Mouse (Mus musculus) liver, embryonic 14.5 days (tissue): Measurements from ENCODE around the gene Rtn2. TPM values are rescaled to one million over a fixed set of nuclear protein-coding genes. Genes with fewer than 3 reads are reported as not detected.

Experiments
- ATAC-seq: fragments of 200-750 bp; cut with Nextera tagmentation; 2 replicates; pipeline ENCODE4 v1.8.0; 2017; ENCODE audit warnings: moderate number of reproducible peaks, mild to moderate bottlenecking, moderate library complexity; ENCODE audit not compliant: insufficient read depth
- DNase-seq, 3 experiments: peaks; one replicate each; pipeline ENCODE4 v3.0.0-alpha.2; 2012 to 2013; ENCODE audit warnings: low read depth in 3 of 3, low spot score in 3 of 3
- H3K27ac ChIP-seq: fragments of 300-500 bp; sonication (generic); 2 replicates; pipeline ENCODE4 v1.5.1; 2014; ENCODE audit warnings: moderate library complexity, mild to moderate bottlenecking, control low read depth, inconsistent platforms
- H3K27me3 ChIP-seq: fragments of 300-500 bp; sonication (generic); 2 replicates; pipeline ENCODE4 v1.6.1; 2014; ENCODE audit warnings: mild to moderate bottlenecking, low read length, moderate library complexity; ENCODE audit not compliant: control insufficient read depth, insufficient read depth
- H3K36me3 ChIP-seq: fragments of 300-500 bp; sonication (generic); replicated peaks from 2 replicates; pipeline ENCODE4 v1.6.1; 2014; ENCODE audit warnings: low read depth; ENCODE audit not compliant: control insufficient read depth, insufficient read depth
- H3K4me1 ChIP-seq, 2 experiments: fragments of 200-500 bp in 1 of 2; fragments of 300-500 bp in 1 of 2; sonication (generic) in 1 of 2; replicated peaks; 2 replicates each; pipeline ENCODE4 v1.6.1; 2012 to 2014; ENCODE audit warnings: antibody characterized with exemption in 1 of 2, inconsistent platforms in 1 of 2, low read length in 1 of 2; ENCODE audit not compliant: control insufficient read depth in 2 of 2, insufficient read depth in 2 of 2
- H3K4me2 ChIP-seq: fragments of 300-500 bp; sonication (generic); 2 replicates; pipeline ENCODE4 v1.6.1; 2014; ENCODE audit warnings: low read depth, mild to moderate bottlenecking, control low read depth, moderate library complexity
- H3K4me3 ChIP-seq, 2 experiments: fragments of 200-500 bp in 1 of 2; fragments of 300-500 bp in 1 of 2; sonication (generic) in 1 of 2; 2 replicates each; pipeline ENCODE4 v1.5.1; 2012 to 2014; ENCODE audit warnings: low read depth in 2 of 2, low read length in 2 of 2, mild to moderate bottlenecking in 2 of 2, control low read depth in 1 of 2, inconsistent platforms in 1 of 2, moderate library complexity in 1 of 2; ENCODE audit not compliant: insufficient read depth in 1 of 2
- H3K9ac ChIP-seq: fragments of 300-500 bp; sonication (generic); replicated peaks from 2 replicates; pipeline ENCODE4 v1.6.1; 2014; ENCODE audit warnings: mild to moderate bottlenecking, control low read depth, moderate library complexity
- H3K9me3 ChIP-seq: fragments of 300-500 bp; sonication (generic); 2 replicates; pipeline ENCODE4 v1.6.1; 2016; ENCODE audit warnings: low read length, mixed read lengths; ENCODE audit not compliant: control insufficient read depth
- CTCF ChIP-seq: IDR thresholded peaks from 2 replicates; pipeline ENCODE4 v1.5.1; 2016; ENCODE audit warnings: antibody characterized with exemption, low read depth, control low read depth
- EP300 ChIP-seq: IDR thresholded peaks from 2 replicates; pipeline ENCODE4 v1.6.1; 2016; ENCODE audit warnings: antibody characterized with exemption, low read depth
- WGBS: fragments of 180-500 bp; shearing (Covaris S2); extraction: QIAGEN DNeasy Blood & Tissue Kit; methylation state at CpG from one replicate; pipeline ENCODE4 v1.1.7; 2014; ENCODE audit not compliant: insufficient replicate concordance; 5-methylcytosine and 5-hydroxymethylcytosine counted together
- polyA plus RNA-seq, 2 experiments: library from polyadenylated mRNA; depleted of rRNA in 1 of 2; stranded (reverse) in 1 of 2; unstranded in 1 of 2; fragments of >200 nt; fragmentation: Nextera tagmentation in 1 of 2; extraction: Ambion mirVana in 1 of 2; gene quantifications; 2 replicates each; pipeline versions ENCODE4 v1.2.1 to v1.2.3; 2012 to 2014

Rtn2 gene
- polyA plus RNA-seq, 2 experiments, result 2.6 to 2.9 TPM

DNA sequence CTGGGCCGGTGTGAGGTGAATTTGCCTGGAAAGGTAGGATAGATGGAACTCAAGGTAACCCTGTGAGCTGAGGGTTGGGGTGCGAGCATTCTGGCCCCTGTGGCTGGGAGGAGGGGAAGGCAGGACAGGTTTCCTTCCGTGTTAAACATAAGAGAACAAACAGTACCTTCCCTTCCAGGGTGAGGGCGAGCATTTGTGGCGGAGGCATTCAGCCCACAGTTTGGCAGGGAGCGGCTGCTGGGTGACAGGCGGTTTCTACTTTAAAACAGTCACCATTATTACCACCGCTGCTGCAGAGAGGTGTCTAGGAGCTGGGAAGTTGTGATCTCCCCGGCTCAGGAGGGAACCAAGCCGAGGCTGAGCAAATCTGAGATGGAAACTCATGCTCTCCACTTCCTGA lies 54.7 kb downstream of the Rtn2 start:
- H3K9ac ChIP-seq, result no peak overlapping the region
- no peak overlapping the region for H3K4me2 ChIP-seq
- H3K4me1 ChIP-seq, result peaks cover 3% of the 10 kb centered on the region in 2 experiments; a peak in 2 of 4 replicates
- H3K27ac ChIP-seq, result no peak overlapping the region
- ATAC-seq (no peak), DNase-seq (no peak)
- TF ChIP-seq EP300 (no peak), CTCF (no peak)
- no peak overlapping the region for H3K4me3 ChIP-seq
- peaks cover 18% of the 10 kb centered on the region for H3K27me3 ChIP-seq
- WGBS, result 45% methylated on average over 10 of the region's 10 CpGs
- H3K9me3 ChIP-seq, result no peaks in the 10 kb centered on the region
- H3K36me3 ChIP-seq, result no peaks in the 10 kb centered on the region

DNA sequence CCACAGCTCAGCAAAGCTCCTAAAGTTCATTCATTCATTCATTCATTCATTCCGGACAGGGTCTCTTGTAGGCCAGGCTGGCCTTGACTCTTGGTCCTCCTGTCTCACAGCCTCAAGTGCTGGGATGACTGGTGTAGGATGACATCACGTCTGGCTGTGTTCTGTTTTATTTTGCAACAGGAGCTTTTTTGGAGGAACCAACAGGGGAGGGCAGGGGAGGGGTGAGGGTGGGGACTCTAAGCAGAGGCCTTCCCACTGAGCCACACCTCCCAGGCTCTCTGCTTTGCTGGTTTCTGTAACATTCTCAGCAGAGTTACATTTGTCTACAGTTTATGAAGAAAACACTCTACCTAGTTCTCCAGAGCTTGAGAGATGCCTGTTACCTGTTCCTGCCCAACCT lies 55.6 kb downstream of the Rtn2 start:
- Histone ChIP-seq H3K36me3 (no peaks in the 10 kb centered on the region), H3K4me3 (no peak overlapping the region), H3K27ac (no peak overlapping the region), H3K4me1 (peaks cover 0 to 3% of the 10 kb centered on the region in 2 experiments; a peak in 2 of 4 replicates), H3K9me3 (no peaks in the 10 kb centered on the region), H3K27me3 (peaks cover 24% of the 10 kb centered on the region), H3K9ac (no peak overlapping the region), H3K4me2 (no peak overlapping the region)
- ATAC-seq, result no peak
- no peak for DNase-seq
- 36% methylated on average over 2 of the region's 2 CpGs for WGBS
- TF ChIP-seq CTCF (no peak), EP300 (no peak)

DNA sequence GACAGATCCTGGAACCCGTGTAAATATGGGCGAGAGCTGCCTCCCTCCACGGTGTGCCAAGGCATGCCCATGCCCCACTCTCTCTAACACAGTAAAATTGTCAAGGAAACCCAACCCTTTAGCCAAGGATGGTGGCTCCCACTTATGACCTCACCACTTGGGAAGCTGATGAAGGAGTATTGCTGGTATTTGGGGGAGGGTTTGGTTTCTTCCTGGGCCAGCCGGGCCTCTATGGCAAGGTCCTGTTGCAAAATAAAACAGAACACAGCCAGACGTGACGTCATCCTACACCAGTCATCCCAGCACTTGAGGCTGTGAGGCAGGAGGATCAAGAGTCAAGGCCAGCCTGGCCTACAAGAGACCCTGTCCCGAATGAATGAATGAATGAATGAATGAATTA lies 56.2 kb downstream of the Rtn2 start:
- no peak overlapping the region for H3K27ac ChIP-seq
- H3K4me2 ChIP-seq, result no peak overlapping the region
- ATAC-seq (no peak), DNase-seq (no peak)
- peaks cover 0 to 6% of the 10 kb centered on the region in 2 experiments; a peak in 2 of 4 replicates for H3K4me1 ChIP-seq
- no peaks in the 10 kb centered on the region for H3K36me3 ChIP-seq
- 60% methylated on average over 7 of the region's 7 CpGs for WGBS
- TF ChIP-seq EP300 (no peak), CTCF (no peak)
- H3K4me3 ChIP-seq, result no peak overlapping the region
- peaks cover 27% of the 10 kb centered on the region for H3K27me3 ChIP-seq
- H3K9me3 ChIP-seq, result no peaks in the 10 kb centered on the region
- H3K9ac ChIP-seq, result no peak overlapping the region

DNA sequence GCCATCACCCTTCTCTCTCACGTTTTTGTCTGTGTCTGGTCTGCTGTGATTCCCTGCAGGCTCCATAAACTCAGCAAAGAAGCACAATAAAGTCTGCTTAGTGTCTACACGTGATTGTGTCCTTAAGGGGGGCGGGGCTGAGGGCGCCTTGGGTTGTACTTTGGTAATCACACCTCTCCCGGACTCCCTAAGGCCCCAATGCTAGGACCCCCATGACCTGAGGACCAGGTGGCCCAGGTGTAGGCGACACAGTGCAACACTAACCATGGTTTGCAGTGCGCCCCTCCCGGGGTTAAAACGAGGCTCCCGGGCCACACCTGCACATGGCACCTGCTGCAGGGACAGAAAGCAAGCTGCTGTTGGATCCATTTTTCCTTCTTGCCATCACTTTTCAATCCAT lies 58.8 kb downstream of the Rtn2 start:
- WGBS, result 21% methylated on average over 10 of the region's 10 CpGs
- peaks cover 31% of the 10 kb centered on the region for H3K27me3 ChIP-seq
- no peaks in the 10 kb centered on the region for H3K36me3 ChIP-seq
- TF ChIP-seq CTCF (no peak), EP300 (no peak)
- H3K9ac ChIP-seq, result no peak overlapping the region
- no peak overlapping the region for H3K4me2 ChIP-seq
- H3K9me3 ChIP-seq, result no peaks in the 10 kb centered on the region
- peaks cover 0 to 14% of the 10 kb centered on the region in 2 experiments; a peak in 3 of 4 replicates for H3K4me1 ChIP-seq
- DNase-seq (no peak), ATAC-seq (no peak)
- H3K4me3 ChIP-seq, result no peak overlapping the region
- H3K27ac ChIP-seq, result no peak overlapping the region

DNA sequence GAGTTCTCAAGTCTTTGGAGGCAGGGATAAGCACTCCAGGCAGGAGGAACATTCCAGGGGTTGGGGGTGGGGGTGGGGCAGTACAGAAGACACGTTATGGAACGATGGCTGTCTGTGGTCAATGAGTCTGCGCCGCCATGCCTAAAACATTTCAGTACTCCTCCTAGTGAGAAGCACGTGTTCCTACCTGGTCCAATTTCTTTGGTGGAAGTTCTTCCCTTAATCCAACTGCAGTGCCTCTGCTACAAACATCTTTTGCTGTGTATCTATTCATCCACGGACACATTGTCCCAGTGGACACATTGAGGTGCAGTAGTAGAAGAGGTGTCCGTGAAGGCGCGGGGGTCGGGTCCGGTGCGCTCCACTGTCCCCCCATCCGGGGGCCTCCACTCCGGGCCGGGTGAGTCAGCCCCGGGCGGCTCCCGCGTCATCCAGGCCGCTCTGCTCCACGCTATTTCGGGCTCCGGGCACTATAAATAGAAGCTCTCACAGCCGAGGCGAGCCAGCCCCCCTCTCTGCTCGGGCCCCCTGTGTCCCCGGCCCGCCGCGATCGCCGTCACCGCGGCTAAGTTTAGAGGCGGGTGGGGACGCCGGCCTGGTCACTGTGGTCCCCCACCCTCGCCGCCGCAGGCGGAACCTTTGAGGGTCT lies 59.5 kb downstream of the Rtn2 start:
- no peak for TF ChIP-seq EP300
- TF ChIP-seq CTCF, result no peak
- H3K4me3 ChIP-seq, result peak overlapping the region in 1 of 2 experiments; percentile 30; a peak in 2 of 4 replicates
- H3K4me2 ChIP-seq, result peak overlapping the region; percentile 38
- ATAC-seq, result no peak
- no peak overlapping the region for H3K9ac ChIP-seq
- H3K27ac ChIP-seq, result no peak overlapping the region
- no peak for DNase-seq
- under 1% methylated on average over 41 of the region's 41 CpGs for WGBS
- H3K27me3 ChIP-seq, result peaks cover 31% of the 10 kb centered on the region
- H3K4me1 ChIP-seq, result peaks cover 0 to 14% of the 10 kb centered on the region in 2 experiments; a peak in 3 of 4 replicates
- no peaks in the 10 kb centered on the region for H3K9me3 ChIP-seq
- no peaks in the 10 kb centered on the region for H3K36me3 ChIP-seq
